Mouse (Mus musculus) CD4-positive, CD25-positive, alpha-beta regulatory T cell, adult 4 months (primary cell): Measurements from ENCODE around the gene Mpv17l. TPM values are rescaled to one million over a fixed set of nuclear protein-coding genes. Genes with fewer than 3 reads are reported as not detected.
"Not testable (repeated sequence)": the region's sequence is repeated elsewhere in the genome, so short reads cannot be mapped to it uniquely, and the experiment has no call there.

Experiments
- ATAC-seq: one replicate; pipeline ENCODE4 v1.8.0; 2017
- polyA plus RNA-seq, 2 experiments: library from polyadenylated mRNA; unstranded; fragments of 100-300 nt; shearing (Covaris generic); gene quantifications; one replicate each; pipeline ENCODE4 v1.2.1; 2017

Mpv17l gene
- polyA plus RNA-seq, 2 experiments from 2014 or later, result 0.55 to 0.91 TPM

DNA sequence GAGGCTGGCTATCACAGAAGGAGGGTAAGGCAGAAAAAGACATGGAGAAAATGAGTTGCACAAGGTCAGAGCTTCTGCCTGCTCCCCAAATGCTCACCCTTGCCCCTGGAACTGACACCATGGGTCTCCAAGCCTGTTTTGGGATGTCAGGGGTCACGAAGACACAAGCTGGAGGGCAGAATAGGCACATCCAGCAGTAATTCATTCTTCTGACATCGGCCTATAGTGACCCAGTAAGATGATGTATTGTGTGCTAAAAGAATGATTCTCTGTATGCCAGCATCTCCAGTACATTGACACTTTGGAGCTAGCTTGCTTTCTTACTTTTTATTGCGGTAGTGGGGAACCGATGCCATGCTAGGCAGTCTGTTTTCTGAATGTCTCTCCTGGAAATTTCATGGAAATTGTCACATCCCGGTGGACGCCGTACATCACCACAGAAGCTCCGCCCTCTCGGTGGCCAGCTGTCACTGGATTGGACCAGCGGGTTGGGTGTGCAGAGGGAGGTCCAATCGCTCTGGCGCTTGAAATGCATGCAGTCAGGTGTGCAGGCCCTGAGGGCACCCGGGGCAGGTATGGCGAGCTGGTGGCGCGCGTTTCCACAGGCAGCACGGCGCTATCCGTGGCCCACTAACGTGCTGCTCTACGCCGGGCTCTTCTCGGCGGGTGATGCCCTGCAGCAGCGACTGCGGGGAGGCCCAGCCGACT lies 37.3 kb downstream of the Mpv17l start:
- no peak for ATAC-seq

DNA sequence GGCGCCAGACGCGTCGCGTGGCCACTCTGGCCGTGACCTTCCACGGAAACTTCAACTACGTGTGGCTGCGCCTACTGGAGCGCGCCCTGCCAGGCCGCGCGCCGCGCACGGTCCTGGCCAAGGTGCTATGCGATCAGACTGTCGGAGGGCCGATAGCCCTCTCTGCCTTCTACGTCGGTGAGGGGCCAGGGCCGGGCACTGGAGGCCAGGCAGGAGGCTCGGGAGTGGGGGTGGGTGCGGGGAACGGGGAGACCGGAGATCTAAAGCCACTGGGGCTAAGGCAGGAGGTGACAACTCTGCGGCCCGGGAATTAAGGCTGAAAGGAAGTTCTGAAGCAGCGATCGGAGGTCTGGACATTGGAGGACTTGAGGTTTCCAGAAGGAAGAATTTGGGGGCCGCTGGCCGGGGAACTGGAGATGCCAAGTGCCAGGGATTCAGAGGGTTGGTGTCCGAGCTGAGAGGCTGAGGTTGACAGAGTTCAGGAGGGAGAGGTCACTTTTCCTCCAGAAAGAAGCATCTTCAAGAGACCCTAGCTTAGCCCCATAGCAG lies 38.0 kb downstream of the Mpv17l start:
- no peak for ATAC-seq

DNA sequence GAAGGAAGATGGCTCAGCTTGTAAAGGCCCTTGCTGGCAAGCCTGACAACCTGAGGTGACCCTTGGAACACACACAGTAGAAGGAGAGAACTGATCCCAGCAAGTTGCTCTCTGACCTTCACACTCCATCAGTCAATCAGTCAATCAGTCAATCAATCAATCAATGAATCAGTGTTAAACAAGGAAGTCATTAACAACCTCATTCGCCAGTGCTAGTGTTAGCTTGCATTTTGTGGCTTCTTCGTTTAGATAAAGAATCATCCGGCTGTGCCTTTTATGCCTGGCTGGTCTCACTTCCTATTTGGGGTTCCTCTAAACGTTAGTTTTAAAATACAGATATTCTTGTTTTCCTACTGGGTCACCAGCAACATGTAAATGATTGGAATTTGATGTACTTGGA lies 41.2 kb downstream of the Mpv17l start:
- no peak for ATAC-seq

DNA sequence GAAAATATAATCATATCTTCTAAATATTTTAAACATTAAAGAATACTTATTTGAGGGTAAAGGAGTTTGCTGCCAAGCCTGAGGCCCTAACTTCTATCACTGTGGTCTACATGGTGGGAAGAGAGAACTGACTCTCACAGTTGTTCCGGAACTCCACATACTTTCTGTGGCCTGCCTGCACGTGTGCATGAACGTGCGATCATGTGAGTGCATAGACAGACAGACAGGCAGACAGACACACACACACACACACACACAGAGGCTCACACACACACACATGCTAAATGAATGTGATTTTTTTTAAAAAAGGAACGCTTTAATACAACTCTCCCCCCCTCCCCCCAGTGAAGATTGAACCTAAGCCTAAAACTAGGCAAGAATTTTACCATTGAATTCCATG lies 41.8 kb downstream of the Mpv17l start:
- ATAC-seq, result no peak

DNA sequence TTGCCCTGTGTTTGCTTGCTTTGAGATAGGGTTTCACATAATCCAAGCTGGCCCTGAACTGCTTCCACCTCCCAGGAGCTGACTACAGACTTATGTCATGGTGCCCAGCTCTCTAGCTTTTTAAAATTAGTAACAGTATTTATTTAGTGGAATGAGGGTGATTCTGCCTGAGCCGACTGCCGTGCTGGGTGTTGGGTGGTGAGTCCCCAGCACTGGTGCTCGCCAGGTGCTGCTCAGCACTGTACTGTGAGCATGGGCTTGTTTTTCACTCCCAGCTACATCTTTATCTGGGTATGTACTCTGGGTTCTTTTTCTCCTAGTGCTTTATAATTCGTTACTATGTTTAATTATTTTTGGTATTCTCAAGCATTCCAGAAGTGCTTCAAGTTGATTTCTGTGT lies 42.2 kb downstream of the Mpv17l start:
- no peak for ATAC-seq

DNA sequence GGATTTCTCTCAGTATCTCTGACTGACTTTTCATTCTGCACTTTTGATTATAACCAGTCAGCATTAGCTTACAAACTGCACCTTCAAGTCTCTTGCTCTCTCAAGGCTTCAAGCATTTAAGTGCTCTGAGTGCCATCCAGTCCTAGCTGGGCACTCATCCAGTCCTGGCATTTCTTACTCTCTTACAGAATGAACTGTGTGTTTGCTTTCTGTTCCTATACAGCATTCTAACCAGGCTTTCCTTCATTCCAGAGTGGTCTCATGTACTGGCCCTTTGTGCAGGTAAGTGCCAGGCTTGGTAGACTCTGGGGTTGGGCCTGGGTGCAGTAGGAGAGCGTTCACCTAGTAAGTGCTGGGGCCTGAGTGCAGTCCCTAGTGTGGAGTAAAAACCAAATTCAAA lies 43.3 kb downstream of the Mpv17l start:
- ATAC-seq, result no peak

DNA sequence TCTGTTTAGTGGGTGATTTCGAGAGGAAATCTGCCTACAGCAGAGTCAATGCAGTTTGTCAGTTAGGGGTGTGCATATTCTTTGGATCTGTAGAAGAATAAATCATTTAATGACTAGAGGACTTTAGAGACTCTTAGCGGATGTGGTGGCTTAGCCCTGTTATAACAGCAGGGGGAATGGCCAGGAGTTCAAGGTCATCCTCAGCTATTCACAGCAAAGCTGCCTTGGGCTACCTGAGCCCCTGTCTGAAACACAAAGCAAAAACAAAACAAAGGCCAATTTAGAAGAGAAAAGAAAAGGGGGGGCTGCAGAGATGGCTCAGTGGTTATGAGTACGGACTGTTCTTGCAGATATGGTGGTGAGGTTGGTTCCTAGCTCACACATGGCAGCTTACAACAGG lies 48.3 kb downstream of the Mpv17l start:
- ATAC-seq, result no peak

DNA sequence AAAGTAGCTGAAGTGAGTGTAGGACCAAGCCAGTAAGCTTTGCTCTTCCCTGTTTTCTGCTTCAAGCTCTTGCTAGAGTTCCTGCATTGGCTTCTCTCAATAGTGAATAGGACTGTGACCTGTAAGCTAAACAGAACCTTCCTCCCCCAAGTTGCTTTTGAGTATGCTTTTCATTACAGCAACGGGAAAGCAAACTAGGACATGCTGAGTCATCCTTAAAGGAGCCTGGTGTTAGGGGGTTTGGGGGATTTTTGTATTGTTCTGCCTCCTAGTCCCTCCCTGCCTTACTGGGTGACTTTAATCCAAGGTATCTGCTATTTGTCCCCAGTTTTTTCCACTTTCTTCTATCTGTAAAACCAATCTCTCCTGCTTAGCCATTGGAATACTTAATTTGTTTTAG lies 59.1 kb downstream of the Mpv17l start:
- no peak for ATAC-seq

DNA sequence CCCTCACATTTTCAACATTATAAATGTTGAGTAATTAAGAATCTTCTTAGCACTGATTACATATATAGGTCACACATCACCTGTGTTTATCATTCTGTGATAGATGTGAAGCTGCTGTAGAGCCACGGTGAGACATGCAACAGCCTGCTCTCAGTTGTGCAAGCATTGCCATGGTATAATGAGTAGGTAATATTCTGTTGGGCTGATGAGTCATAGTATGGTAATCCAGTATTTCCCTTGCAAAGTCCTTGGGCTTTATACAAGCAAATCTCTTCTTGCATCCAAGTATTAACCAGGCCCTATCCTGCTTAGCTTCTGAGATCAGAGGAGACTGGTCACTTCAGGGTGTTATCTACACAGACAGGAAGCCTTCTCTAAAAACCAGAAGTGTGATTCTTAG lies 66.1 kb downstream of the Mpv17l start:
- ATAC-seq, result no peak

DNA sequence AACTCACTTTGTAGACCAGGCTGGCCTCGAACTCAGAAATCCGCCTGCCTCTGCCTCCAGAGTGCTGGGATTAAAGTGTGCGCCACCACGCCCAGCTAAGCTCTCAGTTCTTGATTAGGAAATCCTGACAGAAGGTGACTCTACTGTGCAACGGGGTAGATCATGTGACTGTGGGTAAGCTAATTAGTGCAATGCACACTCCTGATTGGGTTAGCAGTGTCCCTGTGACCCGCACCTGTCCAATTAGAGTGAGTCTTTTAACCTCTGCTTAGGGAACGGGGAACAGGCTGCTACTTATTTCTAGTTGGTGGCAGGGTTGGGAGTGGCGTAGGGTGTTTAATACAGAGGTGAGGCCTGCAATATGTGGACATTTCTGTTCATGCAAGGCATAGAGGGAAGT lies 69.1 kb downstream of the Mpv17l start:
- no peak for ATAC-seq

DNA sequence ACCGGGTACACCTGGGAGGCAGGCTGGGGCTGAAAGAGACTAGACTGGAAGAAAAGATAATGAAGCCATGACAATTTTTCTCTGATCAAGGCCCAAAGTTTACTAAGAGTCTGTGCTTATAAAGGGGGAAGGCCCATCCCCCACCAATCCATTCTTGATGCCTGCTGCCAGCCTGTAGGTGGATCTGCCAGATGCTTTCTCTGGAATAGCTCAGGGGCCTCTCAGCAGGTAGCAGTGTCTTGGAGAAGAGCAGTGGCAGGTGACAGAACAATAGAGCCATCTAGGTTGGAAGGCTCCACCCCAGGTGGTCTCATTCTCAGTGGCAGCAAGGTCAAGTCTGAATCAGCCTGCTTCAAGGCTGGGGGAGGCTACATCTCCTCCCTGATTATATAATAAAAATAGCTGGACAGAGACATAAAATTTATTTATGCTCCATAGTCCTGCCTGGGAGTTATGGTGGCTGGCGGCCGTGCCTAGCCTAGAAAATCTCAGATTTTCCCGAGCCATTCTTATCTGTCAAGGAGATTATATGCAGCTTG lies 73.5 kb downstream of the Mpv17l start:
- not testable (repeated sequence) for ATAC-seq

DNA sequence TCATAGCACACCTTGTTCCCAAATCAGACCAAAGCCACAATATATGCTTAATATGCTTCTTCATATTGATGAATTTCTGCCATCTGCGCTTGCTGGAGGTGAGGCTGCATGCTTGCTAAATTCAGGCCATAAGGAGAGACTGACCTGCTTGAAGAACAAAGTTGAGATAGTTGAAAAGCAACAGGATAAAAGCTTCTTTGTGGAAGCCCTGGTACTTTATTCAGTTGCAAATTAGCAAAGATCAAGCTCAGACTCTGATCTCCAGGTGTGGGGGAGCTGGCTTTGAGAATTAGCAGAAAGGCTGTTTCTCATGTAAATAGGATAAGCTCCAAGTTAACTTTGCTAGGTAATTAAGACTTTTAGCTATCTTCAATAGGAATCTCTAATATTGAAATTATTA lies 74.1 kb downstream of the Mpv17l start:
- ATAC-seq, result not testable (repeated sequence)

DNA sequence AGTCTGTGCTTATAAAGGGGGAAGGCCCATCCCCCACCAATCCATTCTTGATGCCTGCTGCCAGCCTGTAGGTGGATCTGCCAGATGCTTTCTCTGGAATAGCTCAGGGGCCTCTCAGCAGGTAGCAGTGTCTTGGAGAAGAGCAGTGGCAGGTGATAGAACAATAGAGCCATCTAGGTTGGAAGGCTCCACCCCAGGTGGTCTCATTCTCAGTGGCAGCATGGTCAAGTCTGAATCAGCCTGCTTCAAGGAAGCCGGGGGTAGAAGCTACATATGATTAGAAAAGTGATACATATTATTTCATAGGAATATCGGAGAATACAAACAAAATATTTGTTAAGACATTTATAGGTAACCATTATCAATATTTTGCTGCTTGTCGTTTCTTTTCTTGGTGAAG lies 78.8 kb downstream of the Mpv17l start:
- not testable (repeated sequence) for ATAC-seq

DNA sequence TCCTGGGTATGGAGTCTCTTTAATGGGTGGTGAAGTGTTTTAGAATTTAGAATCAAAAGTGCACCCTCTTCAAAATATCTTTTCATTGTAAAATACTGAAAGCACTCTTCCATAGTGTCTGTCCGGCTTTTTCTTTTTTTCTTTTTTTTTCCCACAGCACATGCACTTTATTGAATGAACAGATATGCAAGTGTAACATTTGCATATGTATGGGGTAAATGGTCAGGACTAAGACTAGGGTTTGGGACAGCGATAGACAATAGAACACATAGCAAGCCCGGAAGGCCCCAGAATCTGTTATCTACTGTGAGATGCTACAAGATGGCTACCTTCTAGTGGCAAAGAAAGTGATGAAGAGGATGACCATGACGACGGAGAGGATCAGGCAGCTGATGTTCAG lies 80.2 kb downstream of the Mpv17l start:
- ATAC-seq, result no peak

DNA sequence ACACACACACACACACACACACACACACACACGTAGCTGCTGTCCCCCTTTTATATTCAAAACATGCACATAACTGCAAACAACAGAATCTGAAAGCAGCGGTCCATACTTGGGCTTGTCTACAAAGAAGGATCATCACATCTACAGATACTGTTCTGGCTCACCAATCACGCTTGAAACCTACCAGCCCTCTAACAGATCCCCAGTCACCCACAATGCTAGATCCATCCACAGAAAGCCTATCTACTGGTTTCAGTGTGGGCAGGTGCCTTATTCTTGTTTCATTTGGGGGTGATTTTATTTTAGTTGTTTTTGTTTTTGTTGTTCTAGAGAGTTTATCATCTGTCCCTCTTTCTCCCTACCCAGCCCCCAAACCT lies 83.2 kb downstream of the Mpv17l start:
- no peak for ATAC-seq

DNA sequence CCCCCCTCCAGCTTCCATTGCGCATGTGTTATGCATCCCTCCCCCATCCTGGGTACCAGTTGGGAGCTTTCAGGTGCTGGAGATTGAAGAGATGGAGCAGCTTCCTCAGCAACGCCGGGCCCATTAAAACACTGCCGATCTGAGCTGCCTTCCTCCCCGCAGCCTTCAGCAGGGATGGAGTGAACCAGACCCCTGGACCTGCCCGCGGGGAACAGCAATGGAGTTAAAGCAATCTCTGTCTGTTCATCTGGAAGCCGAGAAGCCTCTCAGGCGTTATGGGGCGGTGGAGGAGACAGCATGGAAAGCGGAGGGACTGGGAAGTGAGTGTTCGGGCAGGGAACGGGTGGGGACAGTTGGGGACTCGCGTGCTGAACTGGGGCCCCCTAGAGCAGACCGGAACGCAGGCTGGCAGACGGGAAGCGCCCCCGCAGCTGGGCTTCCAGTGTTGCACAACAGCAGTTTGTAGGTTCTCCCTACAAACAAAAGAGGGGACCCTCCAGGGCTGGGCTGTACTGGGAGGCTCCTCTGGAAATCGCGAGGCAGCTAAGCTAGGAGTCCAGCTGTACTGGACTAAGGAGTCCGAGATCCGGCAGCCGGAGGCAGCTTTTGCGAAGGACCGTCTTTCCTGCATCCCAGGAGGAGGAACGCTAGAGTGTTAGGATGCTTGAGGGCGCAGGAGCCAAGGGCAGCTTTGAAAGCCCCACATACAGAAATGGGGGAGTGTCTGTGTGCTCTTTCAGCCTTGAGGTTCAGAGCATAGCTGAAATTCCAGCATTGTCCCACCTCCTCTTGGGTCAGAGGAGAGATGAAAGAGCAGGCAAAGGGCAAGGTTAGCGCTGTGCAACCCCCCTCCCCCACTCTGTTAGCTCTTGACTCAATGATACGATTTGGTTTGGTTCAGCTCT lies 83.9 kb downstream of the Mpv17l start, which contains the start of the genes 2900011O08Rik and Ifitm7:
2900011O08Rik (plus strand) TSS at position 31 of the 905 bp plus-strand sequence.
Ifitm7 (minus strand) TSS at position 315 of the 905 bp plus-strand sequence.
- ATAC-seq, result no peak

DNA sequence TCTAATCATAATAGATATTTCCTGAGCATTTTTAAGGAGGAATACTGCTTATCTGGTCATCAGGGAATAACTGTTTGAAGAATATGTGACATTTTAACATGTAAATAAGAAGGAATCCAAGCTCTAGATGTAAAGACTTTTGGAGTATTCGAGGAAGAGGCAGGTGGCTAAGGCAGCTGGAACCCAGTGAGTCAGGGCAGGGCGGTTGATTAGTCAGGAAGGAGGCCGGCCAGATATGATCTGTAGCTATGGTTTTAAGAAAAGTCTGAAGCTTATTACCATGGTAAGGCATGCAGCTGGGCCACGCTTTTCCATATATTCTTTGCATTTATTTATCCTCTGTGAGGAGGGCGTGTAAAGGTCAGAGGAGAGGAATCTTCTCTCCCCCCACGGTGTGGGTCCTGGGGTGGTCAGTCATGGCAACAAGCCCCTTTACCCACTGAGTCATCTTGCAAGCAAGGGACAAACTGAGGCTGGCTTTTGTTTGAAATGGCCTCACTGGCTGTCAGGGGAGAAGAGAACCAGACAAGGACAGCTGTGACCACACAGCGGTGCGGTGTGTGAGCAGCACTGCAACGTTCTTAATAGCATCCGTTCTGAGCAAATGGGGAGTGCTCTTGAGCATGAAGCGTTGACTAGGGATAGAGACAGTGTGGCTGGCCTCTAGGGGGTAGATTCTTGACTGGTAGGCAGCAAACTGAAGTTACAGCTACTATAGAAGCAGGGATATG lies 89.7 kb downstream of the Mpv17l start:
- no peak for ATAC-seq

DNA sequence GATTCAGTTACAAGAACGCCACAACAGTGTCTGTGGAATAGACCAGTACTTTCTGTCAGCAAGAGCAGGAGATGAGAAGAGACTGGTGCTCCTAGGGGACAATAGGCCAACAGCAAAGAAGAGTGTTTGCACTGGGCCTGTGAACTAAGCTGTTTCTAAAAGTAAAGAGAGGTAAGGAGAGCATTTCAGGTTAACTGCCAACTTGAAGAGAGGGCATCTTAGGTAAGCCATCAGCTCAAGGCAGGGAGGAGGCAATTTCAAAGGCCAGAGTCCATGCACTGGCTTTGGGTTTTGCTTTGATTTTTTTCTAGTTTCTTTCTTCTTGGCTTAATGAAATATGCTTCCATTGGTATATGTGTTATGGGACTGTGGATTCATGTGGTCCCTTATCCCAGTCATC lies 91.1 kb downstream of the Mpv17l start:
- ATAC-seq, result no peak

DNA sequence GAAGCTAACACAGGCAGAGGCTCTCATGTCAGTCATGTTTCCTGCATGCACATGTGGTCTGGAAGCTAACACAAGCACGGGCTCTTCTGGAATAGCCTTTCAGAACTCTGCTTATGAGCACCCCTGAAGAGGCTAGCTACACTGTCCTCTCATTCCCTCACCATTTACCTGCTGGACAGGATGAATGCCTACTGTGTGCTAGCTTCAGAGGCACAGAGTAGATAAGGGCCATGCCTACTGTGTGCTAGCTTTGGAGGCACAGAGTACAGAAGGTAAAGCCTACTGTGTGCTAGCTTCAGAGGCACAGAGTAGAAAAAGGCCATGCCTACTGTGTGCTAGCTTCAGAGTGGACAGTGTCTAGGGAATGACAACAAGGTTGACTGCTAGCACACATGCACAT lies 91.5 kb downstream of the Mpv17l start:
- no peak for ATAC-seq
